Mouse (Mus musculus): Measurements from ENCODE around the gene Sec22c.

Gene Sec22c

GRCm38 (mm10) chr9:121647026-121647425, 58.3 kb downstream of the Sec22c start:
- peak in 1 of 2 experiments; percentile 18 for DNase-seq (ENCODE audit: low spot score in 2 of 2)

DNA sequence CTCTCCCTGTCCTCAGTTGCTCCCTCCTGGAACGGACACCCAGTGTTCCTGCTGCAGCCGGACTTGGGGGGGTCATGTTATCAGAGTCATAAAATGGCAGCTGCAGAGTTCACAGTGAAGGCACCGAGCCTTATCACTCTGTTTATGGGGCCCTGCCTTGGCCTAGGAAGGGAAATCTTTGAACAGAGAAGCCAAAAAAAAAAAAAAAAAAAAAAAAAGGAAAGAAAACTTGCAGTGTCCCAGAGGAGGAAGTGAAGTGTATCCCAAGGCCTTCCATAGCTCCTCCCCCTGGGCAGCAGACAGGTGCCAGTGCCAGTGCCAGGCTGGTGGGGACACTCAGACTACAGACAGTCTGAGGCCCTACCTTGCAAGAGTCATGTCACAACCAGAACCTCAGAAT, 60.4 kb downstream of the Sec22c start:
- no peak for DNase-seq (ENCODE audit: low spot score in 2 of 2)

DNA sequence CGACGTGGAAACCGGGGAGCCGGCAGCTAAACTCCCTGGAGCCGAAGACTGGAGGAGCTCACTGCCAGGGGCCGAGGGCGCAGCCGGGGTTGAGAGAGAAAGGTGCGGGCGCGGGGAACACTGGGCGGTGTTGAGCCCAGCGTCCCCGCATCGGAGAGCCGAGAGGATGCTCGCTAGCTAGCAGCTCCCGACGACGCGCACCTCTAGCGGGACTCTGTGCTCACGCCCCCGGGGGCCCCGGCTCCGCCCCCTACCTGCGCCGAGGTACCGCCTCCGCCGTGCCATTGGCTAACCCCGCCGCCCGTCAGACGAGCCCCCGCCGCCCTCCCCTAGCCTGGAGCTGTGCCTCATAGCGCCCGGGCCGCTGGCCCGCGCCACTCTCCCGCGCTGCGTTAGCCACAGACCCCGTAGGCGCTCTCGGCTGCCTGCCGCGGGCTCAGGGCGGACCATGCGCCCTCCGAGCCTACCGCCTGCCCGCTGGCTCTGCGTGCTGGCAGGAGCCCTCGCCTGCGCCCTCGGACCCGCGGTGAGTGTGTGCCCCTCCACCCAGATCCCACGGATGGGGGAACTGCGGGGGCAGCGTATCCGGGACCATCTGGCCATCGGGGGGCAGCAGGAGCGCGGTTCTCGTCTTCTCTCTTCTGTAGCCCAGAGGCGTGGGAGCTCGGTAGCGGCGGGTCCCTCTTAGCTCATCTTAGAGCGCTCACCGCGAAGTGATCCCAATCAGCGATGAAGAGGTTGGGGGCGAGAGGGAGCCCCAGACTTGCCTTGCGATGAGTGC, 62.7 kb downstream of the Sec22c start, which contains the start of gene Vipr1:
Gene Vipr1 (plus strand): TSS at position 316 of the 781 bp plus-strand sequence.
- DNase-seq (ENCODE audit: low spot score in 2 of 2) = peak; percentile 72 to 76

DNA sequence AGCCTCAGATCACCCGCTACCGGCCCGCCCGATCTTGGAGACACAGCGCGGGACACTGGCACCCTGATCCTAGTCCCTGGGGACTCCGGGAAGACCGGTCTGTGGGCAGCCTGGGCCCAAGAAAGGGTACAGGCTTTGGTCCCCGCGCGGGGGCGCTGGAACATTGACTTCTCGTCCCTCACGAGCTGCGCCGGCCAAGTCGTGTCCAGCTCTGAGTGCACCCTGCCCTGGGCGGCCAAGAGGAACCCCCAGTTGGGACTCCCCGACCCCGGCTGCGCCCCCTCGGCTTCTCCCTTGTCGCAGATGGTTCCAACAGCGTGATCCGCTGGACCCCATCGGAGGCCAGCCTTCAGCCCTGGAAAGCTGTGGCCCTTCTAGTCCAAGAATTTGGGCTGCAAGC, 63.3 kb downstream of the Sec22c start, which contains the start of gene Lyzl4:
Gene Lyzl4 (minus strand): TSS at position 96 of the 400 bp plus-strand sequence.
- peak; percentile 61 to 64 for DNase-seq (ENCODE audit: low spot score in 2 of 2)

- no peak for DNase-seq (ENCODE audit: low spot score in 2 of 2)
Measured at GRCm38 (mm10) chr9:121641235-121641915, 63.9 kb downstream of the Sec22c start.

- no peak for DNase-seq (ENCODE audit: low spot score in 2 of 2)
Measured at GRCm38 (mm10) chr9:121639790-121640189, 65.5 kb downstream of the Sec22c start.

GRCm38 (mm10) chr9:121635835-121636576, 69.3 kb downstream of the Sec22c start:
- no peak for DNase-seq (ENCODE audit: low spot score in 2 of 2)

- DNase-seq (ENCODE audit: low spot score in 2 of 2) = no peak
Measured at GRCm38 (mm10) chr9:121633306-121633705, 72.0 kb downstream of the Sec22c start.

GRCm38 (mm10) chr9:121632891-121633290, 72.4 kb downstream of the Sec22c start:
- no peak for DNase-seq (ENCODE audit: low spot score in 2 of 2)

DNA sequence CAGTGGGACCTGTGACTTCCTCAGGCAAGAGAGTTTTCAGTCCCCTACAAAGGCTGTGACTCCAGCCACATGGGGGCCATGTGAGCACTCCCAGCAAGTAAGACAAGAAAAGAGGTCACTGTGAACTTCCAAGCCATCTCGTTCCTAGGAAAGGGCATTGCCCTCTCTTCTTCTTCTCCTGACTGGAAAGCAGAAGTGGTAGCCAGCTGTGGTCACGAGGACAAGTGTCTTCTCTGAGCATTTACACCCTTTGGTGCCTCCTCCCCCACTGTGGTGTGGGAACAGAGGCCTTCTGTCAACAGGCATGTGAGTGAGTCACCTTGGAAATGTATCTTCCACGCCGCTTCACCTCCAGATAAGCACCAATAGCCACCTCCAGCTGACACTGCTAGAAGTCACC, 73.3 kb downstream of the Sec22c start:
- peak in 1 of 2 experiments; percentile 27 for DNase-seq (ENCODE audit: low spot score in 2 of 2)

- no peak for DNase-seq (ENCODE audit: low spot score in 2 of 2)
Measured at GRCm38 (mm10) chr9:121630627-121631026, 74.7 kb downstream of the Sec22c start.
